ENCODE assay signal across 28 mouse cellular contexts in genomic region chr2:71381962-71382361, GRCm38 (mm10). TPM values are rescaled to one million over a fixed set of nuclear protein-coding genes. Genes with fewer than 3 reads are reported as not detected.
A peak's percentile ranks its signal among the peaks of the same experiment; 100 is the strongest.
DNase-seq lines count a peak whose midpoint lies in the region; ATAC-seq and TF ChIP-seq lines count a peak whose summit lies in the region.
"Had no signal": no experiment of that assay in that cellular context is flagged by ENCODE, and none has a peak within 500 bp of the region (broad histone marks: within the 10 kb centered on the region; RNA-seq: fewer than 3 reads in every experiment).

No protein-coding gene starts in this region.

- H3K27ac ChIP-seq in liver, postnatal 0 days (ENCODE audit: low read depth) = no peak overlapping the region
- no peak overlapping the region for H3K27ac ChIP-seq in liver, embryonic 13.5 days
- H3K27ac ChIP-seq: embryonic facial prominence, embryonic 12.5 days; gastrocnemius, adult 2 months; heart, embryonic 10.5 days; heart, embryonic 15.5 days; intestine, embryonic 15.5 days; kidney, postnatal 0 days; midbrain, embryonic 12.5 days; neural tube, embryonic 13.5 days had no signal

- no peak overlapping the region for H3K4me2 ChIP-seq in liver, postnatal 0 days (ENCODE audit: low read depth, low read length)
- H3K4me2 ChIP-seq in liver, embryonic 13.5 days = no peak overlapping the region
- H3K4me2 ChIP-seq: embryonic facial prominence, embryonic 12.5 days; heart, embryonic 15.5 days; intestine, embryonic 15.5 days; lung, embryonic 14.5 days; midbrain, embryonic 12.5 days; neural tube, embryonic 13.5 days had no signal

- H3K27me3 ChIP-seq in liver, postnatal 0 days (ENCODE audit: insufficient read depth, low read length) = no peaks in the 10 kb centered on the region
- no peaks in the 10 kb centered on the region for H3K27me3 ChIP-seq in liver, embryonic 13.5 days
- H3K27me3 ChIP-seq: embryonic facial prominence, embryonic 12.5 days; heart, embryonic 15.5 days; intestine, embryonic 15.5 days; megakaryocyte, embryonic 14.5 days; midbrain, embryonic 12.5 days; neural tube, embryonic 13.5 days had no signal

- no peaks in the 10 kb centered on the region for H3K4me1 ChIP-seq in liver, postnatal 0 days (ENCODE audit: insufficient read depth)
- H3K4me1 ChIP-seq in liver, embryonic 13.5 days (replicated peaks) = peaks cover 11% of the 10 kb centered on the region; the same call in 1 of the 2 replicates
- H3K4me1 ChIP-seq: embryonic facial prominence, embryonic 12.5 days; heart, embryonic 15.5 days; intestine, embryonic 15.5 days; midbrain, embryonic 12.5 days; neural tube, embryonic 13.5 days had no signal

- H3K9me3 ChIP-seq in liver, postnatal 0 days (ENCODE audit: low read length) = no peaks in the 10 kb centered on the region
- H3K9me3 ChIP-seq in liver, embryonic 13.5 days (replicated peaks) = no peaks in the 10 kb centered on the region
- H3K9me3 ChIP-seq: embryonic facial prominence, embryonic 12.5 days; heart, embryonic 10.5 days; heart, embryonic 15.5 days; intestine, embryonic 15.5 days; megakaryocyte, embryonic 14.5 days; midbrain, embryonic 12.5 days; neural tube, embryonic 13.5 days had no signal

- no peak overlapping the region for H3K9ac ChIP-seq in liver, postnatal 0 days (replicated peaks)
- no peak overlapping the region for H3K9ac ChIP-seq in liver, embryonic 13.5 days
- H3K9ac ChIP-seq: embryonic facial prominence, embryonic 12.5 days; heart, embryonic 15.5 days; intestine, embryonic 15.5 days; lung, embryonic 14.5 days; midbrain, embryonic 12.5 days; neural tube, embryonic 13.5 days had no signal

- no peaks in the 10 kb centered on the region for H3K36me3 ChIP-seq in liver, postnatal 0 days (replicated peaks; ENCODE audit: insufficient read depth, low read length)
- no peaks in the 10 kb centered on the region for H3K36me3 ChIP-seq in liver, embryonic 13.5 days
- H3K36me3 ChIP-seq: embryonic facial prominence, embryonic 12.5 days; heart, embryonic 10.5 days; heart, embryonic 15.5 days; intestine, embryonic 15.5 days; midbrain, embryonic 12.5 days; neural tube, embryonic 13.5 days had no signal

- peak; percentile 51 for DNase-seq in liver
- DNase-seq in liver, postnatal 0 days = no peak
- DNase-seq in R1 (ENCODE audit: low read depth, low spot score) = peak; percentile 48
- peak; percentile 17 for DNase-seq in liver, embryonic 13.5 days
- no peak for DNase-seq in cerebellum, postnatal 14 days
- DNase-seq in gastrocnemius, postnatal 36 days = no peak
- DNase-seq in right cerebral cortex, postnatal 4 days = no peak
- DNase-seq: adrenal gland, postnatal 10 days; cerebellum, adult 11 months; cerebellum, adult 9-10 months; embryo, embryonic 11 days; gastrocnemius, adult 2 months; kidney, adult 2 months; kidney, postnatal 4 days; layer of hippocampus, postnatal 36 days; lung, embryonic 14.5 days; lung, postnatal 14 days; thymus, postnatal 4 days had no signal

- no peak overlapping the region for H3K4me3 ChIP-seq in liver, postnatal 0 days (ENCODE audit: low read depth, low read length)
- H3K4me3 ChIP-seq in liver, embryonic 13.5 days (replicated peaks) = no peak overlapping the region
- H3K4me3 ChIP-seq: embryonic facial prominence, embryonic 12.5 days; gastrocnemius, adult 2 months; heart, embryonic 10.5 days; heart, embryonic 15.5 days; intestine, embryonic 15.5 days; megakaryocyte, embryonic 14.5 days; midbrain, embryonic 12.5 days; neural tube, embryonic 13.5 days had no signal

- TF ChIP-seq CTCF in liver, postnatal 0 days (IDR thresholded peaks at IDR 0.05; ENCODE audit: low read depth) = no peak

- WGBS in liver, postnatal 0 days (ENCODE audit: insufficient replicate concordance) = 53% methylated on average over 4 of the region's 4 CpGs
- 48% methylated on average over 4 of the region's 4 CpGs for WGBS in liver, embryonic 13.5 days (ENCODE audit: insufficient replicate concordance)

- TF ChIP-seq EP300 in liver, postnatal 0 days (IDR thresholded peaks at IDR 0.05; ENCODE audit: low read depth) = no peak

- ATAC-seq in liver, postnatal 0 days = no peak
- ATAC-seq in liver, embryonic 13.5 days (ENCODE audit: low read depth) = peak; percentile 65; the same call in 1 of the 2 replicates
- ATAC-seq: forebrain, embryonic 16.5 days; hindbrain, embryonic 16.5 days; intestine, embryonic 15.5 days had no signal

- intact Hi-C loops in gastrocnemius, postnatal 36 days (cut with DNase I) = no loop called here

RNA-seq across cellular contexts. Expression of gene Hat1, which starts 6.8 kb away (rescaled TPM):
- polyA plus RNA-seq in liver, postnatal 0 days (2015; fragmentation: Nextera tagmentation; extraction: Ambion mirVana) = 49.2 and 53.6 TPM in 2 replicates
- 164 and 193 TPM in 2 replicates for polyA plus RNA-seq in liver, embryonic 13.5 days (2015; fragmentation: Nextera tagmentation; extraction: Ambion mirVana)
- total RNA-seq in gastrocnemius, postnatal 36 days (2021) = 10 to 100 TPM; 16.0 to 17.0 TPM

RNA-seq across cellular contexts. Expression of gene Slc25a12, which starts 14.4 kb away (rescaled TPM):
- polyA plus RNA-seq in liver, postnatal 0 days (2015; fragmentation: Nextera tagmentation; extraction: Ambion mirVana) = 20.5 and 21.0 TPM in 2 replicates
- 27.7 and 31.6 TPM in 2 replicates for polyA plus RNA-seq in liver, embryonic 13.5 days (2015; fragmentation: Nextera tagmentation; extraction: Ambion mirVana)
- total RNA-seq in gastrocnemius, postnatal 36 days (2021) = 100 to 1,000 TPM; 386 to 403 TPM

Comparison
In these comparisons a context has a peak if more than half of its experiments do, and no peak if none do; other contexts are left out.
1. DNase-seq: peak in liver (single experiment), R1 (single experiment) and liver, embryonic 13.5 days (single experiment); none in liver, postnatal 0 days (single experiment), cerebellum, postnatal 14 days (0 of 2), gastrocnemius, postnatal 36 days (0 of 2) and right cerebral cortex, postnatal 4 days (single experiment).